Mouse (Mus musculus) cortical plate, adult 2 months (tissue): ENCODE results near the gene Lpin3.

Experiments
- CTCF ChIP-seq: fragments of 200-500 bp; IDR thresholded peaks from 2 replicates; pipeline ENCODE4 v1.5.1; 2011; ENCODE audit warnings: mild to moderate bottlenecking, control low read depth, low read length; ENCODE audit not compliant: insufficient read depth; ENCODE audit errors: extremely low read depth
- POLR2A ChIP-seq: fragments of 200-500 bp; IDR thresholded peaks from 2 replicates; pipeline ENCODE4 v1.6.1; 2011; ENCODE audit warnings: mild to moderate bottlenecking, low read length, control low read depth; ENCODE audit not compliant: insufficient read depth; ENCODE audit errors: extremely low read depth

DNA sequence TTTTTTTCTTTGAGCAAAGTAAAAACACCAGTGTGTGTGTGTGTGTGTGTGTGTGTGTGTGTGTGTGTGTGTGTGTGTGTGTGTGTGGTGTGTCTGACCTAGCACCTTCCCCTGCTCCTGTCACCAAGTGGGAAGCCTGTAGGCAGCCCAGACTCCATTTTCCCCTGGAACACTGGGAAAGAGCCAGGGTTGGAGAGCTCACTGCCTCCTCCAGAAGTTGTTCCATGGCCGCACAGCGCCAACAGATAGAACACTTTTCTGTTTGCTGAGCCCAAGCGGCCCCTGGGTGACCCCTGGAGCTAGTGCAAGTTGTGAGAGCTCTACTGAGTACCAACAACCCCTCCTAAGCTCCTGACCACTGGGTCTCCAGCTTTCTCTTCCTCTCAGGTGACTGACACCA, 52.5 kb downstream of the Lpin3 start:
- TF ChIP-seq CTCF (no peak), POLR2A (no peak)
